8 mouse cellular contexts compared by ENCODE assay signal in the genomic region with DNA sequence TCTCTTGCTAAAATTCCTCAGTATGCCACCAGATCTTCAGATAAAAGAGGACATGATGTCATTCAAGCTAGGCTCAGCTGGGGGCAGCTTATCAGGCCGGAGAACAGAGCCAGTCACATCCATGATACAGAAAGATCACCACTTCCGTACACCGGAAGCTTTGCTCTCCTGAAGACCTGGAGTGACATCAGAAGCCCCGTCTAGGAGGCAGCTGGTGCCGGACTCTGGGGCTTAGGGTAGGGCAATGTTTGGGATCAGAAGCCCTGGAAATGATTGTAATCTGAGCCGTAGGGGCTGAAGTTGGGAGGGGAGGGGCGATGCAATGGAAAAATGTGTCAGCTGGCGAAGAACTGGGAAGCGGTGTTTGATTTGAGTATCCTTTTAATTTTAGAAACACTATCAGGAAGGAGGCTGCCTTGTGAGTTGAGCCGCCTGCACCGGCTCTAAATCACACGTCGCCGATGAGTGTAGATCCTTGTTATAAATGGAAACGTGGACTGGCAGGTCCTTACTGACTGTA. TPM values are rescaled to one million over a fixed set of nuclear protein-coding genes. Genes with fewer than 3 reads are reported as not detected.
DNase-seq lines count a peak whose midpoint lies in the region; ATAC-seq lines count a peak whose summit lies in the region.

No protein-coding gene starts in this region.

- H3K27me3 ChIP-seq in heart, embryonic 15.5 days: no peaks in the 10 kb centered on the region

- H3K4me1 ChIP-seq in heart, embryonic 15.5 days (replicated peaks): peaks cover 29% of the 10 kb centered on the region

- H3K36me3 ChIP-seq in heart, embryonic 15.5 days: no peaks in the 10 kb centered on the region

- ATAC-seq in heart, embryonic 15.5 days (replicated peaks; ENCODE audit: insufficient number of reproducible peaks, insufficient read depth, low FRiP score, low read depth): peak; percentile 84
- no peak for ATAC-seq in activated CD4-positive, CD25-positive, alpha-beta regulatory T cell, adult 4 months

- WGBS in heart, embryonic 15.5 days: 2% methylated on average over 15 of the region's 15 CpGs

- H3K4me2 ChIP-seq in heart, embryonic 15.5 days: peak overlapping the region; percentile 61

- peak; percentile 45 for DNase-seq in adrenal gland, adult 2 months
- DNase-seq in adrenal gland, postnatal 4 days (ENCODE audit: low spot score in 2 of 2): no peak
- DNase-seq in adrenal gland, postnatal 10 days: peak; percentile 30
- peak; percentile 53 for DNase-seq in kidney, postnatal 10 days
- peak; percentile 35 for DNase-seq in mesoderm, embryonic 11.5 days (ENCODE audit: low read depth, low spot score)
- DNase-seq in ovary, adult 18-20 months (ENCODE audit: low spot score): no peak

- peak overlapping the region; percentile 30 for H3K4me3 ChIP-seq in heart, embryonic 15.5 days

- no peaks in the 10 kb centered on the region for H3K9me3 ChIP-seq in heart, embryonic 15.5 days (replicated peaks)

- H3K27ac ChIP-seq in heart, embryonic 15.5 days: peak overlapping the region; percentile 89

- H3K9ac ChIP-seq in heart, embryonic 15.5 days: peak overlapping the region; percentile 40; the same call in 1 of the 2 replicates

RNA-seq across cellular contexts. Expression of a gene that starts 10.8 kb away (rescaled TPM):
- 10 to 100 TPM; 35.4 to 38.6 TPM for total RNA-seq in adrenal gland, adult 2 months (2021)
- 14.8 and 22.1 TPM in 2 replicates for polyA plus RNA-seq in adrenal gland, adult 2 months (2012; rRNA removed)
- total RNA-seq in adrenal gland, postnatal 4 days (2021): 10 to 100 TPM; 51.9 to 53.1 TPM
- total RNA-seq in adrenal gland, postnatal 10 days (2021): 10 to 100 TPM; 35.0 to 44.2 TPM
- polyA plus RNA-seq in heart, embryonic 15.5 days (2015; fragmentation: Nextera tagmentation; extraction: Ambion mirVana): 50.9 and 54.1 TPM in 2 replicates
- under 1 TPM in 1 of 2 experiments, not detected in 1; 0.29 TPM for polyA plus RNA-seq in activated CD4-positive, CD25-positive, alpha-beta regulatory T cell, adult 4 months (2017; shearing (Covaris generic))

RNA-seq across cellular contexts. Expression of a gene that starts 26.6 kb away (rescaled TPM):
- 100 to 1,000 TPM; 372 to 393 TPM for total RNA-seq in adrenal gland, adult 2 months (2021)
- 164 and 197 TPM in 2 replicates for polyA plus RNA-seq in adrenal gland, adult 2 months (2012; rRNA removed)
- 100 to 1,000 TPM; 428 to 430 TPM for total RNA-seq in adrenal gland, postnatal 4 days (2021)
- 100 to 1,000 TPM; 331 to 344 TPM for total RNA-seq in adrenal gland, postnatal 10 days (2021)
- polyA plus RNA-seq in heart, embryonic 15.5 days (2015; fragmentation: Nextera tagmentation; extraction: Ambion mirVana): 426 and 427 TPM in 2 replicates
- 100 to 1,000 TPM; 491 to 502 TPM for polyA plus RNA-seq in activated CD4-positive, CD25-positive, alpha-beta regulatory T cell, adult 4 months (2017; shearing (Covaris generic))

Comparison
In these comparisons a context has a peak if more than half of its experiments do, and no peak if none do; other contexts are left out.
1. DNase-seq: peak in adrenal gland, adult 2 months (single experiment), adrenal gland, postnatal 10 days (single experiment), kidney, postnatal 10 days (single experiment) and mesoderm, embryonic 11.5 days (single experiment); none in adrenal gland, postnatal 4 days (0 of 2) and ovary, adult 18-20 months (single experiment).